Mouse (Mus musculus) testis, adult 2 months (tissue): ENCODE measurements around the gene Pdpk1. TPM values are rescaled to one million over a fixed set of nuclear protein-coding genes. Genes with fewer than 3 reads are reported as not detected.

Experiments used
- H3K27ac ChIP-seq: fragments of 200-500 bp; 2 replicates; pipeline ENCODE4 v1.5.1; 2012; ENCODE audit warnings: low read depth, low read length; ENCODE audit not compliant: control insufficient read depth, insufficient read depth
- H3K27me3 ChIP-seq: fragments of 200-500 bp; 2 replicates; pipeline ENCODE4 v1.6.1; 2012; ENCODE audit warnings: mild to moderate bottlenecking, low read length, moderate library complexity; ENCODE audit not compliant: control insufficient read depth, insufficient read depth
- H3K36me3 ChIP-seq: fragments of 200-500 bp; 2 replicates; pipeline ENCODE4 v1.6.1; 2012; ENCODE audit warnings: mild to moderate bottlenecking, low read length; ENCODE audit not compliant: control insufficient read depth, insufficient read depth
- H3K4me1 ChIP-seq: fragments of 200-500 bp; 2 replicates; pipeline ENCODE4 v1.6.1; 2012; ENCODE audit warnings: low read length; ENCODE audit not compliant: control insufficient read depth, insufficient read depth
- H3K4me3 ChIP-seq: fragments of 200-500 bp; 2 replicates; pipeline ENCODE4 v1.5.1; 2012; ENCODE audit warnings: low read depth, mild to moderate bottlenecking, low read length, moderate library complexity, mixed read lengths; ENCODE audit not compliant: control insufficient read depth
- CTCF ChIP-seq: fragments of 200-500 bp; IDR thresholded peaks from 2 replicates; pipeline ENCODE4 v1.5.1; 2012; ENCODE audit warnings: low read depth, mild to moderate bottlenecking, inconsistent platforms, low read length, moderate library complexity; ENCODE audit not compliant: control insufficient read depth, insufficient read depth, insufficient replicate concordance
- POLR2A ChIP-seq: fragments of 200-500 bp; IDR thresholded peaks from 2 replicates; pipeline ENCODE4 v1.6.1; 2012; ENCODE audit warnings: low read depth, mild to moderate bottlenecking, inconsistent platforms, low read length, moderate library complexity; ENCODE audit not compliant: control insufficient read depth
- polyA plus RNA-seq: library from polyadenylated mRNA; depleted of rRNA; stranded (reverse); fragments of >200 nt; gene quantifications from 2 replicates; pipeline ENCODE4 v1.2.3, GENCODE M21; 2012; rRNA removed

Pdpk1 gene
- polyA plus RNA-seq, 1 experiment: 486 TPM

DNA sequence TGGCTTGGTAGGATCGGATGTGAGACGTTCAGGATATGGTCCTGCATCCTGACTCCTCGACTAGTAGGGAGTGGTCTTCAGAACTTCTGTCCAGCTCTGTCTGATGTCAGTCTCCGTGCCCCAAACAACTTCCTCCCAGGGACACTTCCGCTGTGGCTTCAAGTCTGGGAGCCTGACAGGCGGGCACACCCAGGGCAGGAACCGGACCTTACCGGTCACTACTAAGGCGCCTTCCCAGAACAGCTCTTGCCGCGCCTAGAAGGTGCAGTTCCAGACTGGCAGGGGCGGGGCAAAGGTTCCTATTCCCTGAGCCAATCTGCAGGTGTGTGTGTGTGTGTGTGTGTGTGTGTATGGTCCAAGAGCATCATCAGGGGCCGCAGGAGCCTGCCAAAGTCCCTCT lies 113.4 kb downstream of the Pdpk1 start:
- no peaks in the 10 kb centered on the region for H3K4me1 ChIP-seq

DNA sequence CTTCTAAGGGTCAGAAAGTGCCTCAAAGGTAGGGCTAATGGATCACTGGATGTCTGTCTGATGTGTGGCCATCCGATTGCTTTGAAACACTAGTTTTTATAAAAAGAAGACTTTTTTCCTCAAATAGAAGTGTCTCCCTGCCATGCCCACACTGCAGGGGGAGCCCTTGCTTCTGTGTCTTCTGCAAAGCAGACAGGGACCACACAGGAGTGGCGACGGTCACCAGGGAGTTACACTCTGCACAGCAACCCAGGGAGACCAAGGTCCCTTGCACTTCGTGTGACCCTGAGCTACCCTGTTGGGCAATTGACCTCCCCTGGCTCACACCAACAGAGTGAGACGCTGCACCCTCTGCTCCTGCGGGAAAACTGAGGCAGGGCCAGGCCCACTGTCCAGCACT lies 113.8 kb downstream of the Pdpk1 start:
- Histone ChIP-seq H3K27ac (no peak overlapping the region), H3K27me3 (no peaks in the 10 kb centered on the region), H3K4me1 (no peaks in the 10 kb centered on the region; the same call in 1 of the 2 replicates), H3K36me3 (no peaks in the 10 kb centered on the region), H3K4me3 (no peak overlapping the region)
- TF ChIP-seq POLR2A (no peak), CTCF (no peak)

More for the DNA sequence above, 113.4 kb downstream of the Pdpk1 start:
- Histone ChIP-seq H3K4me3 (no peak overlapping the region), H3K36me3 (no peaks in the 10 kb centered on the region), H3K27me3 (no peaks in the 10 kb centered on the region), H3K27ac (no peak overlapping the region)
- TF ChIP-seq POLR2A: no peak
- no peak for TF ChIP-seq CTCF

- H3K27me3 ChIP-seq: no peaks in the 10 kb centered on the region
- H3K27ac ChIP-seq: no peak overlapping the region
- no peak for TF ChIP-seq POLR2A
- no peak for TF ChIP-seq CTCF
- H3K4me3 ChIP-seq: no peak overlapping the region
- no peaks in the 10 kb centered on the region for H3K36me3 ChIP-seq
- peaks cover 2% of the 10 kb centered on the region for H3K4me1 ChIP-seq
These were observed 115.6 kb downstream of the Pdpk1 start for GRCm38 (mm10) chr17:24035087-24035486.

GRCm38 (mm10) chr17:24030551-24030950 lies 120.2 kb downstream of the Pdpk1 start:
- no peak for TF ChIP-seq CTCF
- TF ChIP-seq POLR2A: no peak

GRCm38 (mm10) chr17:24029477-24029876 lies 121.2 kb downstream of the Pdpk1 start:
- peaks cover 2% of the 10 kb centered on the region for H3K4me1 ChIP-seq
- H3K4me3 ChIP-seq: no peak overlapping the region
- no peaks in the 10 kb centered on the region for H3K36me3 ChIP-seq
- H3K27me3 ChIP-seq: no peaks in the 10 kb centered on the region
- no peak for TF ChIP-seq CTCF
- TF ChIP-seq POLR2A: no peak
- no peak overlapping the region for H3K27ac ChIP-seq

More at GRCm38 (mm10) chr17:24030551-24030950, 120.2 kb downstream of the Pdpk1 start:
- Histone ChIP-seq H3K27me3 (no peaks in the 10 kb centered on the region), H3K36me3 (no peaks in the 10 kb centered on the region), H3K4me3 (no peak overlapping the region), H3K27ac (no peak overlapping the region), H3K4me1 (peaks cover 2% of the 10 kb centered on the region)

Other genes with a start within 250 kb of the Pdpk1 start
- not detected in 2 replicates for gene Dcpp3, start 233.5 kb downstream of the Pdpk1 start, polyA plus RNA-seq
- gene Sbp, start 209.3 kb downstream of the Pdpk1 start, polyA plus RNA-seq: not detected in 2 replicates
- not detected in 2 replicates for gene Sbpl, start 195.7 kb downstream of the Pdpk1 start, polyA plus RNA-seq
- gene Prss30, start 170.4 kb downstream of the Pdpk1 start, polyA plus RNA-seq: not detected in 2 replicates
- not detected in 2 replicates for gene Prss22, start 152.8 kb downstream of the Pdpk1 start, polyA plus RNA-seq
- gene Prss27, start 112.8 kb downstream of the Pdpk1 start, polyA plus RNA-seq: not detected in 2 replicates
- gene Kctd5, start 77.4 kb downstream of the Pdpk1 start, polyA plus RNA-seq: 11.5 and 11.9 TPM in 2 replicates
- gene Amdhd2, start 12.8 kb upstream of the Pdpk1 start, polyA plus RNA-seq: 116 and 135 TPM in 2 replicates
- 329 and 345 TPM in 2 replicates for gene Atp6v0c, start 18.8 kb upstream of the Pdpk1 start, polyA plus RNA-seq
- gene Tbc1d24, start 54.6 kb upstream of the Pdpk1 start, polyA plus RNA-seq: 7.0 and 9.5 TPM in 2 replicates
- 0.35 and 0.54 TPM in 2 replicates for gene Ntn3, start 58.6 kb upstream of the Pdpk1 start, polyA plus RNA-seq
- 4.0 and 4.1 TPM in 2 replicates for gene Tedc2, start 69.9 kb upstream of the Pdpk1 start, polyA plus RNA-seq
- gene Ccnf, start 100.6 kb upstream of the Pdpk1 start, polyA plus RNA-seq: 10.7 and 13.3 TPM in 2 replicates
- gene Abca17, start 200.1 kb upstream of the Pdpk1 start, polyA plus RNA-seq: 19.5 and 21.1 TPM in 2 replicates
- gene Abca3, start 201.0 kb upstream of the Pdpk1 start, polyA plus RNA-seq: 5.1 and 7.9 TPM in 2 replicates